Mouse (Mus musculus) monocyte, adult 5-6 weeks (primary cell): ENCODE measurements around the gene Fgfr2. TPM values are rescaled to one million over a fixed set of nuclear protein-coding genes. Genes with fewer than 3 reads are reported as not detected.

Source experiments
- ATAC-seq: fragments of 153-309, 156-312 bp; replicated peaks from 2 replicates; pipeline ENCODE4 v1.8.0; 2017; ENCODE audit warnings: mild to moderate bottlenecking; ENCODE audit not compliant: low TSS enrichment, insufficient number of reproducible peaks, severe bottlenecking, poor library complexity, low FRiP score
- total RNA-seq: library from RNA; stranded (forward); fragments of 200-1000, 200-491, 200-594 nt; gene quantifications from 3 replicates; pipeline ENCODE4 v1.2.3, GENCODE M21; 2017

Gene Fgfr2
- total RNA-seq, 1 experiment from 2014 or later = not detected

DNA sequence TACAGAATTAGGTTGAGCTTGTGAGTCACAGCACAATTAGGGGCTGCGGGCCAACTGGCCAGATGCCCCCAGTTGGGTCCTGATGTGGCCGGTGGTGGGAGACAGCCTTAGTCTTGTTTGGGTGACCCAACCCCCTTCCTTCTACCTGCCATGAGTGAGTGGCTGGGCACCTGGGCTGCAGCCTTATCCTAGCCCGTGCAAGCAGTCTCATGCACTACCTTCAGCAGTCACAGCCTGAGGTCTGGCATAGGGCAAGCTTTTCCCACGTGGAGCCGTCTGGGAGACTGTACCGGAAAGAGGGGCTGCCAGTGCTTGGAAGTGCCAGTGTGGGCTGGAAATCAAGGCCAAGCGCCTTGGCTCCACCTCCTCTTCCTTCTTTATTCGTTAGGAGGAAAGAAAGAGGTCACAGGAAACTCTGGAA, 2173.8 kb downstream of the Fgfr2 start:
- no peak for ATAC-seq

- no peak for ATAC-seq
Measured at GRCm38 (mm10) chr7:130948563-130949208, 2174.5 kb downstream of the Fgfr2 start.

GRCm38 (mm10) chr7:130946303-130946702, 2176.8 kb downstream of the Fgfr2 start:
- ATAC-seq = no peak

GRCm38 (mm10) chr7:130945730-130946129, 2177.4 kb downstream of the Fgfr2 start:
- no peak for ATAC-seq

DNA sequence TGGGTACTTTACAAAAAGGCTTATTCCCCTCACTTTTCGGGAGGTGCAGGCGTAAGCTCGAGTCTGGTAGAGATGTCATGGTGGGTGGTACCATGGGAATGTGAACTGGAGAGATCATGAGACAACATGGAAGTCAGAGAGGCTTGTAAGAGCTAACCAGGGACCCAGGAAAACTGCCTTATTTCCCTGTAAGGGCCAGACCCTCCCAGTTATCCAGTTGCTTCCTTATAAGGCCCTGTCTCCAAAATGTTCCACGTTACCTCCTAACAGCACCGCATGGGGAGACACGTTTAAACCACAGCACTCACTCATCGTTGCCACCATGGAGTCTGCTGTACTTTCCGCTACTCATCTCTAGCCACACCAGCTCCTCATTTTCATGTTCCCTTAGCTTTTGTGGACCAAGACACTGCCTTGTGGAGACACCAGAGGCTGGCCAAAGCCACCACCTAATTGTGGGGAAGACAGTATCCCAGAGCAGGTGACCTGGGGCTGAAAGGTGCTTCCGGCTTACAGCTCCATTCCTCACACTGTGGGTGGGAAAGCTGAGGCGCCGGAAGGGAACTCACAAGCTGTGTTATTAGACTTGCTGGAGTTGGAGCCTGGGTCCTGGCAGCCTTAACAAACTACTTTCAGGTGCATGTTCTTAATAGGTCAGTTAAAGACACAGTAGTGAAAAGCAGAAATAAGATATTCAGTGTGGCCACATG, 2178.2 kb downstream of the Fgfr2 start:
- ATAC-seq = no peak

GRCm38 (mm10) chr7:130943280-130943895, 2179.8 kb downstream of the Fgfr2 start:
- ATAC-seq = no peak

GRCm38 (mm10) chr7:130940733-130941132, 2182.4 kb downstream of the Fgfr2 start:
- ATAC-seq = no peak

DNA sequence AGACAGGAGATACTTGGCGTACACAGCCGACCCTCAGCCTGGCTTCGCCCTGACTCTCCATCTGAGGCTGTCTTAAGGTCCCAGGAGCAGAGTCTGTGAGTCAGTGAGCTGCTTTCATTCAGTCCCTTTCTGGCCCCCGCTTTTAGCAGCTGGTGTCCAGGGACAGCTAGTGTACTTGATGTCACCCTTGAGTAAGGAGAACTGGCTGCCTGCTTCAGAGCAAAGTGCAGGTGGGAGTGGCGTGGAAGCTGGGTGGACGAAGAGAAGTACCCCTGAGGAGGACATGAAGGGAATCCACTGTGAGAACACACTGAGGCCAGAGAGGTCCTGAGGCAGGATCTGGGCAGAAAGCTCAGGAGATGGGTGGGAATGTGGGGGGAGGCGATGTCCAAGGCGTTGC, 2184.3 kb downstream of the Fgfr2 start:
- no peak for ATAC-seq

DNA sequence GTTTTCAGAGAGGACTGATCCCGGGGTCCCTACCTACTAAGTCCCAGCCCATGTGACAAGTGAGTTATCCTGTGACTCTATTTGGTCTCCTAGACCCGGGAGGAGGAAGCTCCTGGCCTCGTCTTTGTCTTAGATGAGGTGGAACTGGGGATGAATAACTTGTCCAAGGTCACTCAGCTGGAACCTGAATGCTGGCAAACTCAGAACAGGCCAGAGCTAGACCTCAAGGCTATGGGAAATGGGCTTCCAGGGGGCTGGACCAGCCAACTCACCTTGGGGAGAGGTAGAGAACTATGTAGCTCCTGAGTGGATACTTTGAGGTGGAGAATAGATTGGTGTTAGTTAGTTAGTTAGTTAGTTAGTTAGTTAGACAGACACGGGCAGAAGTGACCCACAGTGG, 2185.1 kb downstream of the Fgfr2 start:
- no peak for ATAC-seq

DNA sequence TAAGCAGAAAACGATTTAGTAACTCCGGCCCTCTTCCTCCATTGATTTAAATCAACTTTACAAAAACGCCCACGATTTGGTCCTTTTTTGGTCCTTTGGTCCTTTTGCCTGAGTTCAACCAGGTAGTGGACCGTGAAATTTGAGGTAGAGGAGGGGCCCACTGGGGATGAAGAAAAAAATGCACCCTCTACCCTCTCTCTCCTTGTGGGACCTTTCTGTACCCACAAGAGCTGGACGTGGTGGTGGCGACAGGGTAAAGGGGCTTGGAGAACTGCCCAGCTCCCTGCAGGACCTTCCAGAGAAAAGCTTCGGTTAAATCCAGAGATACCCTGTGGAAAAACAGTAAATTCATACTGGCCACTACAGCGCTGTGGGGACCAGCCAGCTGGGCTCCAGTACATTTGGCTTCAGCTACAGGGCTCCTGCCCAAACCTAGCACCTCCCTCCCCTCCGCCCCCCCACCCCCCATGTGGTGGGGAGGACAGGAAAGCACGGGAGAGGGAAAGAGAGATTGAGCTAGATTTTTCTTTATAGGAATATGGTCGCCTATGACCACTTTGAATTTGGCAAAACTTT, 2185.8 kb downstream of the Fgfr2 start:
- ATAC-seq = no peak

- no peak for ATAC-seq
Measured at GRCm38 (mm10) chr7:130936472-130936951, 2186.6 kb downstream of the Fgfr2 start.

- ATAC-seq = no peak
Measured at GRCm38 (mm10) chr7:130935793-130936471, 2187.2 kb downstream of the Fgfr2 start, which contains the start of gene Htra1. Gene Htra1 (plus strand): TSS chr7:130936111.

GRCm38 (mm10) chr7:130935421-130935792, 2187.7 kb downstream of the Fgfr2 start:
- ATAC-seq = no peak

DNA sequence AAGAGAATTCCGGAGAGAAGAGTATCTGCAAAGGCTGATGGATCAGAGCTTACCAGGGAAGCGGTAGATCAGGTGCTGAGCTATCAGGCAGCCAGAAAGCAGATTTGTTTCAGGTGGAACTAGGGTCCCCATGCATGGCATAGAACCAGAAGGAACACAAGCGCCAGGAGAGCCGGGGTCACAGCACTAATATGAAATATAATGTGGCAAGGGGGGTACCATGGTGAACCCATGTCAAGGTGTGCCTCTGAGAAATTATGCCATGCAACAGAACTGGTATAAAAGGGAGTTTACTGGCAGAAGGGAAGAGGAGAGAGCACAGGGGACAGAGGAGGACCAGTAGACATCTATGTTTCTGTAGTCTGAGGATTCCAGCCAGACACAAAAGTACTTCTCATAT, 2188.5 kb downstream of the Fgfr2 start:
- ATAC-seq = no peak

- no peak for ATAC-seq
Measured at GRCm38 (mm10) chr7:130932921-130933320, 2190.2 kb downstream of the Fgfr2 start.

- ATAC-seq = no peak
Measured at GRCm38 (mm10) chr7:130930401-130930800, 2192.7 kb downstream of the Fgfr2 start.

GRCm38 (mm10) chr7:130922981-130923731, 2200.0 kb downstream of the Fgfr2 start:
- ATAC-seq = no peak

- ATAC-seq = no peak
Measured at GRCm38 (mm10) chr7:130918260-130918659, 2204.9 kb downstream of the Fgfr2 start.
